Mouse (Mus musculus) naive thymus-derived CD4-positive, alpha-beta T cell, adult 5 months (primary cell): ENCODE data around the gene Hebp1. TPM values are rescaled to one million over a fixed set of nuclear protein-coding genes. Genes with fewer than 3 reads are reported as not detected.

Experiments used
- polyA plus RNA-seq: library from polyadenylated mRNA; unstranded; fragments of 100-300 nt; shearing (Covaris generic); gene quantifications from one replicate; pipeline ENCODE4 v1.2.1, GENCODE M21; 2017

The Hebp1 gene
- not detected for polyA plus RNA-seq

DNA sequence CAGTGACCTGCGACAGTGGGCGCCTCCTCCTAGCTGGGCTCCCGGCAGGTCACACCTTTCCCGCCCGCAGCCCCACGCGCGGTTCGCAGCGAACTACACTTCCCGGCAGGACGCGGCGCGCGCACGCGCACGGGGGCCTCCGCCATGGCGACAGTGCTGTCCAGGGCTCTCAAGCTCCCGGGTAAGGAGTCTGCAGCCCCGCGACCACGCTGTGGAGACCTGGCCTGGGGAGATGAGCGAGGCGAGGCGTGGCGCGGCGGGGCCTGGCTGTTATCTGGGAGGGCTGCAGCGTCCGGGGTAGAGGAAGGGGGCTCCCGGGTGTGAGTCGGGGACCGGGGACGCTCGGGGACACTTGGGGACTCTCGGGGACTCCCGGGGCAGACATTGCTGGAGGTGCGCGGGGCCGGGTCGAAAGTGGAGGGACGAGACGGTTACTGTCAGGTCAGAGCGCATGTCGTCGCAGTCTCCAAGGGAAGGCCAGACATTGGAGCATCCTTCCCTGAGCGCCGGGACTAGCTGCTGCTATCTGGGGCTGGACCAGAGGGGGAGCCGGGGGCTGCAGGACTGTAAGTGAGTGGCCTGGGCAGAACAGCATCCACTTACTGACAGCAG is at the start of gene Hebp1, which contains the start of gene Fam234b:
Hebp1 (minus strand) TSS at position 102 of the 612 bp plus-strand sequence.
Fam234b (plus strand) TSS at position 57 of the 612 bp plus-strand sequence.

DNA sequence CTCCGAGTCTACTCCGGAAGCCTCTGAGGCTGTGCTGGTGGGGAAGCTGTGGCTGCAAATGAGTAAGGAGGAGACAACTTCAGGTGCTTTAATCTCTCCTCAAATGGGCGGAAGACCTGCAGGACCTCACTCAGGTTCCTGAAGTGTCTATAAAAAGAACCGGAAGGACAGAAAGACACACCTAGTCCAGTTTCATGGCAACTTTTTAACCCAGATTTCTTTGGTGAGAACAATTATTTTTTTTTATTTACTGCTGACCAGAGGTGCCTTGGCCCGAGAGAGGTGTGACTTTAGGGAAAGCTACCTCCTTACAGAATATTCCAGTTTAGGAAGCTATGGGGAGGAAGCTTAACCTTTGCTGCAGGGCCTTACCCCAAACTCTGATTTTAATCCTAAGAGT is 79.6 kb downstream of the Hebp1 start, which contains the start of gene Gprc5d:
Gprc5d (minus strand) TSS at position 101 of the 400 bp plus-strand sequence.

Other genes starting within 250 kb of the Hebp1 start
- gene Apold1, start 216.3 kb downstream of the Hebp1 start, polyA plus RNA-seq = not detected
- 162 TPM for gene Ddx47, start 186.4 kb downstream of the Hebp1 start, polyA plus RNA-seq
- gene Gprc5a, start 132.4 kb downstream of the Hebp1 start, polyA plus RNA-seq = 1.3 TPM
- not detected for gene Gprc5d, start 79.7 kb downstream of the Hebp1 start, polyA plus RNA-seq
- gene Fam234b, start within 50 bp of the Hebp1 start, polyA plus RNA-seq = 20.6 TPM
- not detected for gene Gsg1, start 56.3 kb upstream of the Hebp1 start, polyA plus RNA-seq
- gene Pbp2, start 112.4 kb upstream of the Hebp1 start, polyA plus RNA-seq = not detected
- gene Emp1, start 164.5 kb upstream of the Hebp1 start, polyA plus RNA-seq = 0.50 TPM